Mouse (Mus musculus) left cerebral cortex, adult 8-10 months (tissue): ENCODE measurements around the gene H2-K1. TPM values are rescaled to one million over a fixed set of nuclear protein-coding genes. Genes with fewer than 3 reads are reported as not detected.

Source experiments
- DNase-seq, 2 experiments: peaks; one replicate each; pipeline ENCODE4 v3.0.0; 2022; ENCODE audit warnings: low spot score in 2 of 2
- total RNA-seq, 4 experiments: library from RNA; stranded (reverse); gene quantifications; 2 replicates each; pipeline ENCODE4 v1.2.4; 2022

Gene H2-K1
- total RNA-seq, 4 experiments from 2014 or later, result 31.2 to 66.9 (median 50.2) TPM

DNA sequence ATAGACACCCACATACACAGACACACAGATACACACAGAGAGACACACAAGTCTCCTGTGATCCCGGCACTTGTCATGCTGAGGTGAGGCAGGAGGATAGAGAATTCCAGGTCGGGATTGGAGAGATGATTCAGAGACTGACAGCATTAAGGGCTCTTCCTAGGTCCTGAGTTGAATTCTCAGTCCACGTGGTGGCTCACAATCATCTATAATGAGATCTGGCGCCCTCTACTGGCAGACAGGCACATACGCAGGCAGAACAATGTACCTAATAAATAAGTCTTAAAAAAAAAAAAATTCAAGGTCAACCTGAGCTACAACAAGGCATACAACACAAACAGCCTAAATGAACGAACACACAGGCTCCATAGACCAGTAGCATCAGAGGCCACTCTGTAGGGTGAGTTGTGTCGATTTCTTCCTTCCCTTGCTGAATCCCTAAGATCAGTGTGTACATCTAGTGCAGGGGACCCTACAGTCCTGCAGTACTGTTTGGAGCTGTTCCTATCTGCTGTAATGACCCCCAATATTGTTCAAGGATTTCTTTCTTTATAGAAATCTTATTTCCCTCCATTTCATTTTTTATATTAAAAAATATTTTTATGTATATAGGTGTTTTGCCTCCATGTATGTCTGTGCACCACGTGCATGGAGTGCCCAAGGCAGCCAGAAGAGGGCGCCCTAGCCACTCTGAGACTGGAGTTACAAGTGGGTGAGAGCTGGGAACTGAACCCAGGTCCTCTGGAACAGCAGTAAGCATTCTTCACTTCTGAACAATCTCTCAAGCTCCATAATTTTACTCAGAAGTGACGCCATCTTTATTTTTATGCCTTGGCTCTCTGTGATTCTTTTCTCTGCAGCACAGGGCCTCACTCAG, 8.1 kb downstream of the H2-K1 start:
- no peak for DNase-seq

DNA sequence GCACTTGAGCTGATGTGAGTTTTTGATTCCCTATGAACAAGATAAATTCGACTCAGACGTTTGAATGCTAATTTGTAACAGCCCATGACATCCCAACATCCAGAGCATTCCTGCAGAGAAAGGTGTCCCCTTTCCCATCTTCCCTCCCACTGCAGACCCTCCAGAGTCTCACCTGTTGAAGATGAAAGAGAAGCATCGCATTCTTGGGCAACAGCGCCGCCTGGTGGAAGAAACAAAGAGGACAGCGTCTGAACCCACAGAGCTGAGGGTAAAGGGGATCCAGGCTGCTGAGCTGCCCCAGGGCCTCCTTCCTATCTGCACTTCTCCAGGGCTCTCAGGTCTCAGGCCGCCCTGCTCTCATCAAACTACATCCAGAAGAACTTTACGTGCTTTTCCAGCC, 18.0 kb downstream of the H2-K1 start:
- peak in 1 of 2 experiments; percentile 60 for DNase-seq

DNA sequence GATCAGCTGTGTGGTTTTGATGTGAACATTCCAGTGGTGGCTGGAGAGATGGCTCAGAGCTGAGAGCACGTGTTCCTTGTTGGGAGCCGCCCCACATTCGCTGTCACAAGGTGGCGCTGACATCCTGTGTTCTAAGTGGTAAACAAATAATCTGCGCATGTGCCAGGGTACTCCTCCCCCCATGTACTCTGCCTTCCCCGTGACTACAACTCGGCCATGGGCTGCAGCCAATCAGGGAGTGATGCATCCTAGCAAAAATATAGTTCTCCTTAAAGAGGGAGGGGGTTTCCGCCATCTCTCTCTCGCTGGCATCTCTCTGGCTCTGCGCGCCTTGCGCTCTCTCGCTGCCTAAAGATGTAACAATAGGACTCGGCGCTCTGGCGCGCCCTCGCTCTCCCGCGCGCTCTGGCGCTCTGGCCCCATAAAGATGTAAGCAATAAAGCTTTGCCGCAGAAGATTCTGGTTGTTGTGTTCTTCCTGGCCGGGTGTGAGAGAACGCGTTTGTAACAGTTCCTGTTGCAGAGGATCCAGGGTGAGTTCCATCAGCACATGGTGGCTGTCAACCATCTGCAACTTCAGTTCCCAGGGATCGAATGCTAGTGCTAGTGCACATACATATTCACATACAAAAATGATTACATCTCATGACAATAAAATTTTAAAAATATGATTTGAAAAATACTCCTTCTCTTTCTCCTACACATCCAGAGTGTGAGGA, 18.8 kb downstream of the H2-K1 start:
- DNase-seq, result peak; percentile 69 to 92

DNA sequence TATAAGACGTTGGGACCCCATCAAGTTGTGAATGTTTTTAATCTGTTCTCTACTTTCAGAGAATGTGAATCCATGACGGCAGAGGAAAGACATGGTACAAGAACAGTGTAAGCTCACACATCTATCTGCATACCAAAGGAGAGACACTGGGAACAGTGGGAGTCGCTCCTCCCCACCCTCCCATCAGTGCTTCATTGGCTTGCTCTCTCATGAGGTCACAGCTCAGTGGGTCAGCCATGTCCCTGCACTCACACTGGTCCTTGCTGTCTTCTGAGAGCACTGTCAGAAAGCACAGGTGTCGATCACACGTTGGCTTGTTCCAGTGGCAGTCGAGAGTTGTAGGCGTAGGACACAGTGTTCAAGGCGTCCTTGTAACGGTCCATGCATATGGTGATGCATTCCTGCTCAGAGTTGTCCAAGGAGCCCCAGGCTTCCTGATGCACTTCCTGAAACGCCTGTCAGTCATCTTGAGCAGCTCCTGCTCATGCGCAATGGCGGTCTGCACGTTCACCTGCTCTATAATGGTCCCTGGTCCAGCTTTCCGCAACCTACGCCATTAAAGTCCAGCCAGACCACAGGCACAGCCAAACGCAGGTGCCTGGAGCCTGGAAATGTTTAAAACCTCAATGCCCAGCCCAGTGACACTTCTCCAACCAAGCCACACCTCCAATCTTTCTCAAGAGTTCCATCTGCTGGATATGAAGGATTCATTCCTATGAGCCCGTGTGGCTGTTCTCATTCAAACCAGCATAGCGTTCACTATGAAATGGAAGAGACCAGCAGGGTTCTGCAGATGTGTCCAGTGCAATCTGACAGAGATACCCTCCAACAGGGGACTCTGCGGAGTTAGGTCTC, 19.7 kb downstream of the H2-K1 start:
- no peak for DNase-seq

DNA sequence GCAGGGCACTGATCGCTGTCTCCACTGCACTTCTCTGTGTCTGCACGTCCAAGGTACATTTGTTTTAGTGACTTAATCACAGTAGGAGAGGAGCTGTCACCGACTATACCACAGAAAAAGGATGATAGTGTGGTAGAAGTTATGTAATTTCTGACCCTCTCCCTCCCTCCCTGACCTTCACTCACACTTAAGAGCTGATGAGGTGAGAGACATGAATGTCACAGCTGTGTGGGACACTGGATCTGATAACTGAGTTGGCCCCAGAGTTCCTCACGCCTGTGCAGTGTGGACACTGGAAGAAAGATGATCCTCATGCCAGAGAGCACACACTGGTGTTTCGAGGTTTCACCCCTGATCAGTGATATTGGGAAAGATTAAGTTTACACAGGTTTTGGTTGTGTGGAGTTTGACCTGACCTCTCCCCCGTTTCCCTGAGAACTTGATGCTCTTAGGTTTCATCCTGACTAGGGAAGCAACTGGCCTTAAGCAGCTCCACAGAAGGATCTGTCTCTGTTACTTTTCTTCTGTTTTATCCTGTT, 20.6 kb downstream of the H2-K1 start:
- no peak for DNase-seq

GRCm38 (mm10) chr17:33978631-33979031, 21.5 kb downstream of the H2-K1 start:
- peak in 1 of 2 experiments; percentile 62 for DNase-seq

- no peak for DNase-seq
Measured at GRCm38 (mm10) chr17:33977861-33978557, 22.1 kb downstream of the H2-K1 start.

DNA sequence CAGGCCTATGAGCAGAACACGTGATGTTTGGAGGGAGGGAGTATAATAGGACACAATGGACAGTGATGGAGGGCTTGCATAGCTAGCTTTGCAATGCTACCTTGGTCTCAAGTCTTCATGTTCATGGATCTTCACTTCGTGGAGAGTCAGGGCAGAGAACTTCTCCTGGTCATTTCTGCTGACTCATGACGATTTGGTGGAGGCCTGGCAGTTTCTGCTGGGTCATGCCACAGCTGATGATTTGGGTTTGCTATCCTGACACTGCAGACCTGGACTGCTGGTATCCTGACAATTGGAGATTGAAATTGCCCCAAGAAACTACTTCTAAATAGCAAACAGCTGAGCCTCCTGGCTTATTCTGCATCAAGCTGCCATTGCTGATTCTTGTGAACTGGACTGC, 26.6 kb downstream of the H2-K1 start:
- no peak for DNase-seq

GRCm38 (mm10) chr17:33972691-33973090, 27.5 kb downstream of the H2-K1 start:
- DNase-seq, result no peak

- no peak for DNase-seq
Measured at GRCm38 (mm10) chr17:33969394-33969793, 30.8 kb downstream of the H2-K1 start.

GRCm38 (mm10) chr17:33968927-33969326, 31.2 kb downstream of the H2-K1 start:
- no peak for DNase-seq

GRCm38 (mm10) chr17:33968489-33968888, 31.7 kb downstream of the H2-K1 start:
- peak in 1 of 2 experiments; percentile 70 for DNase-seq

DNA sequence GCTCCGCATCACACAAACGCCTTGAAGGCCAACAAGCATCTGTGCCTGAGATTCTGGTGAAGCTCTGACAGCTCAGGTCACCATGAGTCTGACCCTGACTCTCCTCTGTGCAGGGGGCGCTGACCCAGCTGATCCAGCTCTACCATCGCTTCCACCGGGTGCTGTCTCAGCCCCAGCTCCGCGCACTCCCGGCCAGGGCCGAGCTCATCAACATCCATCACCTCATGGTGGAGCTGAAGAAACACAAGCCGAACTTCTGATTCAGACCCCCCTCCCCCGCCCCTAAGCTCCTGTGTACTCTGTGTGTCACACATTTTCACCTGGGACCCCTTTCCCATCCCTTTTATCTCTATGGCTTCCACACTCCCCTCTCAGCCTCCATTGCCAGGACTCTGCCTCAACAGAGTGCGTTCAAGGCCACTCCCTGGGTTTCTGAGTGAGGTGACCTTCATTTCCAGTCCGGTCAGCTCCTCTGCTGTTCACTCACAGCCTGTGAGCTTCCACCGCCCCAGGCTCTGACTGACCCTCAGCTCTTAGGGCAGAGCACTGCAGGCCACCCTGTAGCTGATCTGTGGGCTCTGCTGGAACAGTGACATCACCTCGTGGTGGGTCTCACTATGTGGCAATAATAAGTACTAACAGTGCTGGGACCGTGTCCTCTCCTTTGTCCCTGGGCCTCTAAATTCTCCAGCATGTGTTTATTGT, 34.1 kb downstream of the H2-K1 start:
- no peak for DNase-seq

DNA sequence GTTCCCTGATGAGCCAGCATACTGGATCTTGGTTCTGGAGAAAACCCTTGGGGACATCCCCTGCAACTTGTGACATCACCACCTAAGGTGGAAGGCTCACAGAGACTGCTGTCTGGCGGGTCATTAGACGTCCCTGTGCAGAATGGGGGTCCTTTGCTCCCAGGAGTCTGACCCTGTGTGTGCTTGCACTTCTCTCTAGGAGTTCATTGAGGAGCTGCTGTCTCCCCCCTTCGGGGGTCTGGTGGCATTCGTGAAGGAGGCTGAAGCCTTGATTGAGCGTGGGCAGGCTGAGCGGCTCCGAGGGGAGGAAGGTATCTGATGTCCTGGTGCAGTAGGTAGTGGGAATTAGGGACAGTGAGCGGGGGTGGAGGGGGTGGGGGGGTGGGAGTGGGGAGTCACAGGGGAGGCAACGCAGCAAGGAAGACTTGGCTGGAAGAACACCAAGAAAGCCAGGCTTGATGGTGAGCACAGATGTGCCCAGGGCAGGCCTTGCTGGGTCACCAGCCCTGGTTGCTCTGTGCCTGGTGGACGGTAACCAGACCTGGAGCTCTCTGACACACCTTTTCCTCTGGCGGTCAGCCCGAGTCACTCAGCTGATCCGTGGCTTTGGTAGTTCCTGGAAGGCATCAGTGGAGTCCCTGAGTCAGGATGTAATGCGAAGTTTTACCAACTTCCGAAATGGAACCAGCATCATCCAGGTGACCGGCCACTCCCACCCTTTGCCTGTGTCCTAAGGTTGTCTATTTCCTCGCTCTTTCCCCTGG, 34.9 kb downstream of the H2-K1 start:
- DNase-seq, result no peak

DNA sequence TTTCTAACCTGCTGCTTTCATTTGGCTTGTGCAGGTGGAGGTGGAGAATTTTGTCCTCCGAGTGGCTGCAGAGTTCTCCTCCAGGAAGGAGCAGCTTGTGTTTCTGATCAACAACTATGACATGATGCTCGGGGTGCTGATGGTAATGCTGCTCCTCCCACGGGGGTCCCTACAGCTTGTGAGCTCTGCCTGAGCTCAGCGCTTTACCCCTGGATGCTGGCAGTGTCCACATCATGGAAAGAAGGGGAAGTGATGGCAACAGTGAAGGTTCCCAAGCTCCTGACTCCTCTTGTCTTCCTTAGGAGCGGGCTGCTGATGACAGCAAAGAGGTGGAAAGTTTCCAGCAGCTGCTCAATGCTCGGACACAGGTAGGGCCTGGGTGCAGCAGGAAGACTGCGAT, 37.3 kb downstream of the H2-K1 start:
- DNase-seq, result no peak

DNA sequence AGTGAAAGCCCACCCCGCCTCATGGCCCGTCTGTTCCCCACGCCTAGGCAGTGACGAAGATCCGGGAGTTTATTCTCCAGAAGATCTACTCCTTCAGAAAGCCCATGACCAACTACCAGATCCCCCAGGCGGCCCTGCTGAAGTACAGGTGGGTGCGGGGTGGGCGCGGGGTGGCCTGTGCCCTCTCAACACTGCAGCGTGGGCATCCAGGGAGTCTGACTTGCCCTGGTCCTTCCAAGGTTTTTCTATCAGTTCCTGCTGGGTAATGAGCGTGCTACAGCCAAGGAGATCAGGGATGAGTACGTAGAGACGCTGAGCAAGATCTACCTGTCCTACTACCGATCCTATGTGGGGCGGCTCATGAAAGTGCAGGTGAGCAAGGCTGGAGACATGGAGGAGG, 40.2 kb downstream of the H2-K1 start:
- no peak for DNase-seq

GRCm38 (mm10) chr17:33959135-33959534, 41.0 kb downstream of the H2-K1 start:
- DNase-seq, result no peak

DNA sequence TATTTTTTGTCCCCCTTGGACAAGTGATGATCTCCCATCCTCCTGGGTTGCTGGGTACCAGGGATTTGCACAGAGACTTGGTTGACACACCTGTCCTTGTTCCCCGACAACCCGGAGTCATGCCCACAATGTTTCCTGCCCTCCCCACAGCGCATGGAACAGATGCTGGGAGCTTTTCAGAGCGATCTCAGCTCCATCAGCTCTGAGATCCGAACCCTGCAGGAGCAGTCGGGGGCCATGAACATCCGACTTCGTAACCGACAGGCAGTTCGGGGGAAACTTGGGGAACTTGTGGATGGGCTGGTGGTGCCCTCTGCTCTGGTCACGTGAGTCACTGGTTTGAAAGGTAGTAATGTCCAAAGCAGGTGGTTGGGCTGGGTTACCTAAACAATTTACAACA, 41.7 kb downstream of the H2-K1 start:
- no peak for DNase-seq

GRCm38 (mm10) chr17:33957493-33957892, 42.7 kb downstream of the H2-K1 start:
- DNase-seq, result no peak
